Mouse (Mus musculus) heart, adult 18-20 months (tissue): ENCODE measurements around the gene Tmem260. TPM values are rescaled to one million over a fixed set of nuclear protein-coding genes. Genes with fewer than 3 reads are reported as not detected.

Experiments used
- DNase-seq, 2 experiments: peaks; one replicate each; pipeline ENCODE4 v3.0.0; 2021 to 2022; ENCODE audit warnings: mixed read lengths in 1 of 2
- total RNA-seq, 2 experiments: library from RNA; stranded (reverse); gene quantifications; 2 replicates each; pipeline ENCODE4 v1.2.3; 2021

Tmem260 gene
- total RNA-seq, 2 experiments from 2014 or later: 8.6 to 12.2 TPM

DNA sequence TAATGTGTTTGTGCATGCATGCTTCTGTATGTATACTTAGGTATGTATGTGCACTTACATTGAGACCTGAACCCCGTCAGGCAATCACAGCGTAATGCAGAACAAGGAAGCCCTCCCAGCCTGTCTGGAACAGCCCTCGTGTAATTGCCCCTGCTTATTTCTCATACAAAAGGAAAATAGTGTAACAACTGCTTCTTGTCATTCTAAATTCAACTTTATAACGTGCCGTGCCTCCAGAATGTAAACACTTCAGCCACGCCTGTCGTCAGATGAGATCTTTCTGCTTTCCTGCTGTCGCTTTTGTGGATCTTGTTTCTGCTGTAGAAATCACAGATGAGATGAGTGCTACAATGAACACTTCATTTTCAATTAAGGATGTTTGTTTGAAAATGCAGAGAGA is 30.4 kb downstream of the Tmem260 start:
- DNase-seq: no peak

DNA sequence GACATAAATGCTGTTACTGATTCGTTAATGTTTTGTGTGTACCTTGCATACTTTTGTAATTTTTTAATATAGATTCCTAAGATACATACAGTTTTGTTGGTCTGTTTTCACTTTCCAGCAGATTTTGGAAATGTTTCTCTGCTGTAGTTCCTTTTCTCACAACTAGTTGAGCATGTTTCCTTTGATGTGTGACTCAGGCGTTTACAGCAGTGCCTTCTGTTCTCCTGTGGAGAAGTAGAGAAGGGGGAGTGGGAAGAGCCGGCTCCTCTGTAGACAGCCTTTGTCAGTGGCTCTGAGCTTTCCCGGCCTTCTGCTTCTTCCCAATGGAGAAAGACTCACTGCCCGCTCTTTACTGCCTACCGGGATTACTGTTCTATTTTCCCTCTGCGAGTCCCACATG is 35.7 kb downstream of the Tmem260 start:
- DNase-seq: no peak

DNA sequence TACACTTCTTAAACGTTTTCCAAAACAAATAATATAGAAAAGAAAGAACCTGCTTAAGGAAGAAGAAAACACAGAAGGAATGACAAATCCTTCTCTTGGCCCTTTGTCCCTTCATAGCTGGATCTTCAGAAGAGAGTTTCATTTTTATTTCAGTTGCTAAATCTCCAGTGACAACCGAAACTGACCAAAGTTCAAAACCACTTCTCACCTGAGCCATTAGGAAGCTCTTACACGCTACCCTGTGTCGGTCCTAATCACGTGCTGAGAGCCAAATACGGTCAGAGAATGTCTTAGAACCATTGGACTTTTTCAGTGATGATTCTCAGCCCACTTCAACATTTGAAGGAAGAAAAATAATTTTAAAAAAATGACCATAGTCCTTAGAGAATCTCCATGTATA is 36.8 kb downstream of the Tmem260 start:
- DNase-seq: no peak

- DNase-seq: peak; percentile 11 to 38
Measured at GRCm38 (mm10) chr14:48493896-48494295, 48.0 kb downstream of the Tmem260 start.

GRCm38 (mm10) chr14:48502573-48502972 is 56.6 kb downstream of the Tmem260 start:
- no peak for DNase-seq

DNA sequence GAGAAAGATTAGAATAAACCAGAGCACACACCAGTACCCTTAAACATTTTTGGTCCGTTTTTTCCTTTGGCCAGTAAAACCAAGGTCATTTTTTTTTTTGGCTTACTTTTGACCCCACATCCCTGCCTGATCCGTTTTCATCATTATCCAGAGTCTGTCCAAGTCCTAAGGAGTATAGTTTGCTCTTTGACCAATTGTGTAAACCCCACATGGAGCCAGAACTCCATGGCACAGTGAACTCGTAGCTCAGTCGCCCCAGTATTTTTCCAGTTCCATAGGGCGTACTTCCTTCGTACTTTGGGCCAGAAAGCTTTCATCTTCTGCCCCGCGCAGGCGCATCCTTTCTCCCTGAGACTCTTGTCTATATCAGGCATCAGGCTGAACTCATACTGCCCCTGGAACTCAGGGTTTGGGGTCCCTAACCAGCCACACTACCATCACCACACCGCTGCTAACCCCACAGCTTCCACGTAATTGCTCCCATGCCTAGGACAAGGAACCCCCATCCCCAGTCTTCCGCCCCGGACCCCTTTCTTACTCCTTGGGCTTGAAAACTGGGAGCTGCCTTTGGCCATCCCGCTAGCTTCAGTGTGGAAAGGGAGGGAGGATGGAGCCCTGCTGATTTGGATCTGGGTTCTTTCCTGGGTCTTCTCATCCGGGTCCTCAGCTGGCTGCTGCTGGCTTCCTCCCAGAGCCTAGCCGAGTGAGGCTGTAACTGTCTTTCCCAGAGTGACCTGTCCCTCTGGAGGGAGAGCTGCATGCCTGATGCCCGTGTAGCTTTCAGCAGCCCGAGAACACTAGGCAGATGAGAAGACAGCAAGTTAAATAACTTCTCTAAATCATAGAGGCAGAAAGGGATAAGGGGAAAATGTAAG is 58.0 kb downstream of the Tmem260 start:
- no peak for DNase-seq

- no peak for DNase-seq
Measured at GRCm38 (mm10) chr14:48504566-48504950, 58.6 kb downstream of the Tmem260 start.

DNA sequence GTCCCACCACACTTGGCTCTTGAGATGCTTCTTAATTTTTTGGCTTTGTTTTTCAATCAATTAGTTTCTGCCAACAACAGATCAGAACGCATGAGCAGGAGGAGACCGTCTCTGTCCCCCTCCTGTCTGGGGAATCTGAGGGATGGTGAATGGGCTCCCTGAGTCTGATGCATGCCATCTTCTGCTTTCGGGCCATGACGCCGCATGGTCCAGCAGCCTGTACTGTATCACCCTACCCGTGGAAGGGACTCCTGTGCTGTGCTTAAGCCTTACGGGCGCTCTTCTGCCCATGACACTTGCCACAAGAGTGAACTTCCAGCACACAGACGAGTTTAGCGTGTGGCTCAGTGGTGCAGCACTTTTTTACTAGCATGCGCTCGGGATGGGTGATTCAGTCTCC is 59.7 kb downstream of the Tmem260 start:
- DNase-seq: no peak

- DNase-seq: no peak
Measured at GRCm38 (mm10) chr14:48507376-48507775, 61.5 kb downstream of the Tmem260 start.

GRCm38 (mm10) chr14:48509131-48509530 is 63.2 kb downstream of the Tmem260 start:
- no peak for DNase-seq

GRCm38 (mm10) chr14:48513098-48513823 is 67.3 kb downstream of the Tmem260 start:
- DNase-seq: no peak

- DNase-seq: no peak
Measured at GRCm38 (mm10) chr14:48513824-48514493, 68.0 kb downstream of the Tmem260 start.

GRCm38 (mm10) chr14:48514620-48515019 is 68.7 kb downstream of the Tmem260 start:
- no peak for DNase-seq

DNA sequence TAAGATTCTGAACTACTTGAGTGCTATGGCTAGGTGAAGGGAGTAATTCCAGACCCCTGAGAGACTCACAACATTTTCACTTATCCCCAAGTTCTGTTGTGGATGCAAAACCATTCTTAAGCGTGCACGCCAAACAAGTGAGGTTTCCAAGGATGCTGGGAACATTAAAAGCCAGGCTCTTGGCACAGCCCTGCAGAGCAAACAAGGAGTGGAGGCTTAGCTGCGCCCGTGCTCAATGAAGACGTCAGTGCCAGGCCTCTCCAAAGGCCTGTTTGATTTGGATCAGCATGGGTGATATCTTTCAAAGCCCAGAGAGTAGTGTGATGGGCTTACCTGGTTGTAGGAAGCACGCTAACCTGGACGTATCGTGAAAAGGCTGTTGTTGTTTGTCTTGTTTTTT is 69.6 kb downstream of the Tmem260 start:
- no peak for DNase-seq

DNA sequence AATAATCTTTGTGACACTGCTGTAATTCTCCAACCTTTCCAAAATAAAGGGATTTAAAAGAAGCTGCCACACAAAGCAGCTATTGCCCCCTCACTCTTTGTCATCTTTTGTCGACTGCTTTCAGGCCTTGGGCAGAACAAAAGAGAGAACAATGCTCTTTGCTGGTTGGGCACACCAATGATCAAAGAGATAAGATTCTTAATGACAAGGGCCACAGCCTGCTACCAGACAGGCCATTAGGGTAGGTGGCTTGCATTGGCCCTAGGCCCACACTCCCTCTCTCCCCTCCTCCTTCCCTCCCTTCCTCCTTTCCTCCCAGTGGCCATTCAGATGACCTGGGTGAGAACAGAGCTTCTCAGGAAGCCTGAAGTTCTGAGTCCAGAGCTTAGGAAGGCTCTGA is 77.4 kb downstream of the Tmem260 start:
- DNase-seq: no peak

- peak; percentile 9 to 54 for DNase-seq
Measured at GRCm38 (mm10) chr14:48524135-48524534, 78.2 kb downstream of the Tmem260 start.

- no peak for DNase-seq
Measured at GRCm38 (mm10) chr14:48525055-48525454, 79.1 kb downstream of the Tmem260 start.

DNA sequence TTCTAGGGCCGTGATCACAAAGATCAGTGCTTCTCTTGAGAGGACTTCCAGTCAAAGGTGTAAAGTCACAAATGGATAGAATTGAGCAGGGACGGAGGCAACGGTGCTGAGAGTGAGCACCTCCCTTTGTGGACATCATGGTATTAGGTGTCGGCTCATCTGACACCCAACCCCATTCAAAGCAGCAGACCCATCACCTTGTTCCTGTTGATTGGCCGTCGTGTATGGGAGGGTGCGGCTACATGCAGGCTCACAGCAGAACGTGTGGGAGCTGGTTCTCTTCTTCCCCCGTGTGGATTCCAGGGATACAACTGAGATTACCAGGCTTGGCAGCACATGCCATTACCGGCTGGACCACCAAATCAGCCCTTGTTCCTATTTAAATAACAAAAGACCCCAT is 84.7 kb downstream of the Tmem260 start:
- DNase-seq: no peak

DNA sequence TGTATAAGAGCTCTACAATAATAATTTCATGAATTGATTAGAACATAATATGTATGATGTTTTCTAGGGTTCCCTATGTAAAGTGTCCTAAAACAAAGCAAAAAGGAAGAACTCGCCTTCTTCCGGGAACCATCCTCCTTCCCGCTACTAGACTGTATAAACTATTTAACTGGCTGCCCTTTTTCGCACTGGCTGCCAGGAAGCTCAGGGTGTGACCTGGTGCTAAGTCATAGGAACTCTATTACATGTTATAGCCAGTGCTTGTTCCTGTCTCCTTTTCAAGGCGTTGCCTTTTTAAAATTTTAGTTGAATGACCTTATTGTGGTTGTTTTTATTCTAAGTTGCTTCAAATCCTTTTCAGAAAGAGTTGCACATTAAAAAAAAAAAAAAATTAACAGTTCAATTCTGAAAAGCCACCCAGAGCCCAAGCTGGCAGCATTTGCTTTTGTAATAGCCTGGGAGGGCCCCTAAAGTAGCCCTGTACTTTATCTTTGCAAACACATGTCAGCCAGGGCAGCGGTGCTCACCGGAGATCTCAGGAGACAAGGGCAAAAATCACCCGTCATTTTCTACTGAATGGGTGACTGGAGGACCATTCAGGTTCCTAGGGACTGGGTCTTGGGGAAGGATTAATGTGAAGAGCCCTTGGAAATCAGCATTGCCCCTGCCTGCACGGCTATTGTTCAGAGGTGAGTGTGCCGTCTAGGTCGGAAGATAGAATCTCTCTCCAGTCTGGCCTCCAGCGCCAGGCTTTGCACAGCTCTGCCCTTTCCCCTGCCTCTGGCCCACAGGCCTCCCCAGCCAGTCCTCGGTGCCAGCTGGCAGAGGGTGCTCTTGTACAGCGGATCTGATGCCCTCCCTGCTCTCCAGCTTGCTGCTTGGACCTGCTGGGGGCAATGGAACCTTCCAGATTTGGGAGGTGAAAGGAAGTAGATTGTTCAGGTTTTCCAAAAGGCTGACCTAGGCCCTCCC is 92.2 kb downstream of the Tmem260 start:
- peak; percentile 32 to 36 for DNase-seq

DNA sequence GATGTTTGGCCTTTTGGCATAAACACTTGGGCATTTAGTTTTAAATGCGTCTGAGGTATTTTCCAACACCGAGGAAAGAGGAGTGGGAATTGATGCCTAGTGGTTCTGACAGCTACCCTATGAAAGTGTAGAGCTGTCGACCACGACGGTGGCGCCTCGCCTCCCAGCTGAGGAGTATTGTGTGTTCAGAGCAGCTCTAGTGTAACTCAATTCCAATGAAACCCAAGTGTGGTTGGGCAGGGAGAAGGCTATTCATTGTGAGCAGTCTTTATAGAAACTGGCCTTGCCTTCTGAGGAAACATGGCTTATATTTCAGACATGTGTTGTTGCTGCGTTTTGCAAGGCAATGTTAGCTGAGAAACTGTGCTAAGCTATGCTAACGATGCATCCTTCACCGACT is 99.2 kb downstream of the Tmem260 start:
- no peak for DNase-seq

- DNase-seq: no peak
Measured at GRCm38 (mm10) chr14:48546009-48546408, 100.1 kb downstream of the Tmem260 start.

DNA sequence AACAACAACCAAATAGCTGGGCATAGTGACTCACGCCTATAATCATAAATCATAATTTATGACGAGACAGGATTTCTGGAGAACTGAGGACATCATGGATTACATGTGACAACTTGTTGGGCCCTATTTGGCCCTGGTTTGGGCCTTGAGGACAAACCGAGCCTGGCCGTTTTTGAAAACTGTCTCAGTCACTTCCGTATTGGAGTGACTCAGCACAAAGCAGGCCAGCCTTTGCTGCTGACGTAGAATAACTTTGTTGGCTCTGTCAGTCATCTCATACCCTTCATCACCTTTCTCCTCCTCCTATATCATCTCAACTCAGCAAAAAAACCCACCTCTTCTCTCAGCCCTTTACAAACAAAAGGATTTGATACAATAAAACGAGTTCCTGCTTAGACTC is 103.8 kb downstream of the Tmem260 start:
- DNase-seq: no peak
